Mouse (Mus musculus) intestine, embryonic 15.5 days (tissue): ENCODE results near the gene Nmnat3. TPM values are rescaled to one million over a fixed set of nuclear protein-coding genes. Genes with fewer than 3 reads are reported as not detected.

Experiments used
- ATAC-seq: fragments of 200-750 bp; cut with Nextera tagmentation; 2 replicates; pipeline ENCODE4 v1.8.0; 2017; ENCODE audit warnings: moderate TSS enrichment, moderate library complexity
- H3K27ac ChIP-seq: fragments of 300-500 bp; sonication (generic); 2 replicates; pipeline ENCODE4 v1.5.1; 2015; ENCODE audit warnings: mild to moderate bottlenecking, inconsistent platforms
- H3K27me3 ChIP-seq: fragments of 300-500 bp; sonication (generic); replicated peaks from 2 replicates; pipeline ENCODE4 v1.6.1; 2015; ENCODE audit warnings: inconsistent platforms
- H3K36me3 ChIP-seq: fragments of 300-500 bp; sonication (generic); 2 replicates; pipeline ENCODE4 v1.6.1; 2015; ENCODE audit warnings: inconsistent platforms
- H3K4me1 ChIP-seq: fragments of 300-500 bp; sonication (generic); replicated peaks from 2 replicates; pipeline ENCODE4 v1.6.1; 2015; ENCODE audit warnings: inconsistent platforms
- H3K4me2 ChIP-seq: fragments of 300-500 bp; sonication (generic); replicated peaks from 2 replicates; pipeline ENCODE4 v1.6.1; 2015; ENCODE audit warnings: mild to moderate bottlenecking, inconsistent platforms
- H3K4me3 ChIP-seq: fragments of 300-500 bp; sonication (generic); replicated peaks from 2 replicates; pipeline ENCODE4 v1.5.1; 2015; ENCODE audit warnings: inconsistent platforms
- H3K9ac ChIP-seq: fragments of 300-500 bp; sonication (generic); 2 replicates; pipeline ENCODE4 v1.6.1; 2015; ENCODE audit warnings: inconsistent platforms
- H3K9me3 ChIP-seq: fragments of 300-500 bp; sonication (generic); 2 replicates; pipeline ENCODE4 v1.6.1; 2016; ENCODE audit warnings: inconsistent platforms
- WGBS: fragments of 180-500 bp; shearing (Covaris S2); methylation state at CpG from one replicate; pipeline ENCODE4 v1.1.7; 2015; 5-methylcytosine and 5-hydroxymethylcytosine counted together
- polyA plus RNA-seq: library from polyadenylated mRNA; unstranded; fragments of >200 nt; fragmentation: Nextera tagmentation; extraction: Ambion mirVana; gene quantifications from 2 replicates; pipeline ENCODE4 v1.2.1, GENCODE M21; 2015

The Nmnat3 gene
- polyA plus RNA-seq, 1 experiment from 2014 or later = 15.1 TPM

GRCm38 (mm10) chr9:98415427-98415826, 128.2 kb downstream of the Nmnat3 start:
- Histone ChIP-seq H3K36me3 (no peaks in the 10 kb centered on the region), H3K27ac (no peak overlapping the region), H3K4me3 (no peak overlapping the region), H3K4me1 (no peaks in the 10 kb centered on the region), H3K9me3 (no peaks in the 10 kb centered on the region), H3K4me2 (no peak overlapping the region), H3K27me3 (no peaks in the 10 kb centered on the region), H3K9ac (no peak overlapping the region)
- WGBS = 80% methylated on average over 4 of the region's 4 CpGs
- ATAC-seq = no peak

DNA sequence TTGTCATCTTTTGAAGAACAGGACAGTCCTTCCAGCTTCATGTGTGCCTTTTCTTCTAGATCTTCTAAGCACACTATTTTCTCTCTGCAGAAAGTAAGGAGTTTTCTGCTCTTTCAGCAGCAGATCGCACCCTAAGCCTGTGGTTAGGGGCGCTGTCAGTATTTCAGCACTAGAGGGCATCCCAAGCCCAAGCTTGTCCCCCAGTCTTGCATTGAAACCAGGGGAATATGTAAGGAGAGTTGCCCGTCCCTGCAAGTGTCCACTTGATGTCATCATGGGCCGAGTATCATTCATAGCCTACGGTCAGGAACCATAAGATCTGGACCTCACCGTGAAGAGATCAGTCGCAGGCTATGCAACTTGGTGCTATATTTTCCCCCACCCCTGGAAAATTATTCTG, 130.7 kb downstream of the Nmnat3 start:
- Histone ChIP-seq H3K36me3 (no peaks in the 10 kb centered on the region), H3K4me2 (no peak overlapping the region), H3K9ac (no peak overlapping the region), H3K4me3 (no peak overlapping the region), H3K27ac (no peak overlapping the region), H3K9me3 (no peaks in the 10 kb centered on the region), H3K27me3 (no peaks in the 10 kb centered on the region), H3K4me1 (no peaks in the 10 kb centered on the region)
- ATAC-seq = peak; percentile 79
- WGBS = 38% methylated on average over 7 of the region's 7 CpGs

DNA sequence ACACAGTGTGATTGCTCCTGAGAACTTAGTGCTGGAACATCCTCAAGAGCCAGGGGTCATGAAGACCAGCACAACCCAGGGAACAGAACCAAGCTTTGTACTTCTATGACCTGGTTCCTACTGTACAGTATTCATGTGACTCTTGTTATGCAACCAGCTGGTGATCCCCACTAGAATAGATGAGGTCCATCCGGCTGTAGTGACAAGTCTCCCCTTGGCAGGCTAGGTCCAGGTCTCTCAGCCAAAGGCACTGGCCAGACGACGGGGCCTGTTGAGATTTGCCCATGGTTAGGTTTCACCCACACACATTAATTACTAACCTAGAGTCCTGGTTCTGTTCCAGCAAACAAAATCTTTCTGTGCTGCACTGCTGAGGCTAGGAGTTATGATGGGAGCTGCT, 131.1 kb downstream of the Nmnat3 start:
- no peaks in the 10 kb centered on the region for H3K4me1 ChIP-seq
- no peak for ATAC-seq
- no peaks in the 10 kb centered on the region for H3K36me3 ChIP-seq
- no peaks in the 10 kb centered on the region for H3K9me3 ChIP-seq
- WGBS = 82% methylated on average over 3 of the region's 3 CpGs
- H3K4me3 ChIP-seq = no peak overlapping the region
- no peak overlapping the region for H3K27ac ChIP-seq
- H3K9ac ChIP-seq = no peak overlapping the region
- H3K4me2 ChIP-seq = no peak overlapping the region
- no peaks in the 10 kb centered on the region for H3K27me3 ChIP-seq

GRCm38 (mm10) chr9:98420666-98421065, 133.4 kb downstream of the Nmnat3 start:
- Histone ChIP-seq H3K4me2 (no peak overlapping the region), H3K27ac (no peak overlapping the region), H3K9ac (no peak overlapping the region), H3K36me3 (no peaks in the 10 kb centered on the region), H3K4me1 (peaks cover 10% of the 10 kb centered on the region), H3K4me3 (no peak overlapping the region), H3K27me3 (no peaks in the 10 kb centered on the region), H3K9me3 (no peaks in the 10 kb centered on the region)
- no peak for ATAC-seq
- WGBS = 46% methylated on average over 1 of the region's 1 CpGs

DNA sequence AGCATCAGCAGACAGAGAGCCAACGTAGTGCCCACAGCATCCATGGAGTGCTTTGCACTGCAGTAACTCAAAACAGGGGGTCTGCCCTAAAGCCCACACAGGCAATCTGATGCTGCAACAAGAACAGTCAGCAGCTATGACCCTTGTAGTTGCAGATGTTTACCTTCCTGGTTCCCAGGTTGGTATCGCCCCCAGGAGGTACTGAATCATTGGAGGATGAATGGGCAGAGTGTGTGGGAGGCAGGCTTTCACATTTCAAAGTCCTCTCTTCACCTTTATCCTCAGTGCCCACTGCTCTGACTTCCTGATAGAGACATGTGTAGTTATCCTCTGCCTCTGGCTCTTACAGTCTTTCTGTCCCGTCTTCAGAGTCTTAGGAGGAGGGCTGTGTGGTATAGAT, 134.7 kb downstream of the Nmnat3 start:
- no peak overlapping the region for H3K27ac ChIP-seq
- no peaks in the 10 kb centered on the region for H3K36me3 ChIP-seq
- H3K4me1 ChIP-seq = peaks cover 22% of the 10 kb centered on the region
- H3K27me3 ChIP-seq = no peaks in the 10 kb centered on the region
- H3K9ac ChIP-seq = no peak overlapping the region
- 55% methylated on average over 3 of the region's 3 CpGs for WGBS
- no peak overlapping the region for H3K4me2 ChIP-seq
- ATAC-seq = no peak
- H3K4me3 ChIP-seq = no peak overlapping the region
- no peaks in the 10 kb centered on the region for H3K9me3 ChIP-seq

GRCm38 (mm10) chr9:98422656-98423055, 135.4 kb downstream of the Nmnat3 start, which contains the start of gene Rbp1:
Rbp1 (plus strand) TSS chr9:98422961.
- H3K9me3 ChIP-seq = no peaks in the 10 kb centered on the region
- ATAC-seq = no peak
- WGBS = 65% methylated on average over 5 of the region's 5 CpGs
- H3K4me3 ChIP-seq = no peak within 1 kb of the TSS
- no peak within 1 kb of the TSS for H3K4me2 ChIP-seq
- H3K27me3 ChIP-seq = no peaks in the 10 kb centered on the region
- H3K27ac ChIP-seq = no peak within 1 kb of the TSS
- peaks cover 28% of the 10 kb centered on the region for H3K4me1 ChIP-seq
- H3K36me3 ChIP-seq = no peaks in the 10 kb centered on the region
- no peak within 1 kb of the TSS for H3K9ac ChIP-seq

DNA sequence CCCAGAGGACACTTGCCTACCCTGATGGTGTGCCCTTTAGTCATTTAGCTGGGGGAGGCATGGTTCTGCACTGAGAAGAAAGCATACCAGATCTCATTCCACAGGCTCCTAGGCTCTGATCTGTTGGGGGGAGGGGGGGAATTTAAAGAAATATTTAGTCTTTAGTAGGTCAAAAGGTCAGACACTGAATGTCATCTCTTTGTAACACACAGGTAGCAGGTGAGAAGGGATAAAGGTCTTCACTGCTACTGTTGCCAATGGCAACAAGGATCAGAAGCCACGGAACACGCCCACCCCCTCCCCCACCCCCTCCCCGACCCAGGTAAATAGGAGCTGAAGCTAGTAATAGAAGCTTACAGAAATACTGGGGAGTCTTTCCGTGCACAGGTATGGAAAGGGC, 136.5 kb downstream of the Nmnat3 start:
- H3K4me1 ChIP-seq = peaks cover 37% of the 10 kb centered on the region
- no peak overlapping the region for H3K4me3 ChIP-seq

DNA sequence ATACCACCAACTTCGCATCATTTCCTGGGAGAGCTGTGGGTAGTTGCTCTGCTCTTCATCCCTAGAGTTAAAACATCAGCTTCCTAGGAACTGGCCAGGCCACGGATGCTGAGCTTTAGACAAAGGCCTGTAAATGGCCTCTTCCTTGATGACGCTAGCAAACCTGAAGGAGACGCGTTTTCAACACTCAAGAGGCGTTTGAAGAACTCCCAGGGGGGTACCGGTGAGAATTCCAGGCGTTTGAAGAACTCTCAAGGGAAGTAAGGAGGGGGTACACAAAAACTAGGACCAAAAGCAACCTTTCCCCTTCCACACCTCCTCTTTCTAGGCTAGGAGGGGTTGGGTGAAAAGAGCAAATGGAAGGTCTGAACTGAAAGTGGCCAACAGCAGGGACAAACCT, 137.1 kb downstream of the Nmnat3 start:
- Histone ChIP-seq H3K4me1 (peaks cover 43% of the 10 kb centered on the region), H3K4me3 (peak overlapping the region; percentile 68), H3K9me3 (no peaks in the 10 kb centered on the region), H3K27me3 (no peaks in the 10 kb centered on the region), H3K4me2 (peak overlapping the region; percentile 90), H3K9ac (peak overlapping the region; percentile 62; the same call in 1 of the 2 replicates), H3K36me3 (no peaks in the 10 kb centered on the region), H3K27ac (no peak overlapping the region)
- 7% methylated on average over 8 of the region's 8 CpGs for WGBS
- ATAC-seq = 0 out of 2 replicates have a peak, but pooled peaks have one; percentile 1

More for the DNA sequence above, 136.5 kb downstream of the Nmnat3 start:
- H3K4me2 ChIP-seq = no peak overlapping the region
- 12% methylated on average over 4 of the region's 4 CpGs for WGBS
- no peaks in the 10 kb centered on the region for H3K36me3 ChIP-seq
- no peaks in the 10 kb centered on the region for H3K9me3 ChIP-seq
- H3K27me3 ChIP-seq = no peaks in the 10 kb centered on the region
- no peak overlapping the region for H3K27ac ChIP-seq
- no peak for ATAC-seq
- H3K9ac ChIP-seq = no peak overlapping the region

- H3K4me1 ChIP-seq = peaks cover 48% of the 10 kb centered on the region
- H3K36me3 ChIP-seq = no peaks in the 10 kb centered on the region
- peak overlapping the region; percentile 90 for H3K4me2 ChIP-seq
- peak; percentile 76 for ATAC-seq
- H3K4me3 ChIP-seq = peak overlapping the region; percentile 68
- H3K9ac ChIP-seq = peak overlapping the region; percentile 62
- no peaks in the 10 kb centered on the region for H3K27me3 ChIP-seq
- WGBS = under 1% methylated on average over 37 of the region's 42 CpGs
- H3K27ac ChIP-seq = peak overlapping the region; percentile 48; the same call in 1 of the 2 replicates
- no peaks in the 10 kb centered on the region for H3K9me3 ChIP-seq
Observed at GRCm38 (mm10) chr9:98424725-98425210, 137.5 kb downstream of the Nmnat3 start.

DNA sequence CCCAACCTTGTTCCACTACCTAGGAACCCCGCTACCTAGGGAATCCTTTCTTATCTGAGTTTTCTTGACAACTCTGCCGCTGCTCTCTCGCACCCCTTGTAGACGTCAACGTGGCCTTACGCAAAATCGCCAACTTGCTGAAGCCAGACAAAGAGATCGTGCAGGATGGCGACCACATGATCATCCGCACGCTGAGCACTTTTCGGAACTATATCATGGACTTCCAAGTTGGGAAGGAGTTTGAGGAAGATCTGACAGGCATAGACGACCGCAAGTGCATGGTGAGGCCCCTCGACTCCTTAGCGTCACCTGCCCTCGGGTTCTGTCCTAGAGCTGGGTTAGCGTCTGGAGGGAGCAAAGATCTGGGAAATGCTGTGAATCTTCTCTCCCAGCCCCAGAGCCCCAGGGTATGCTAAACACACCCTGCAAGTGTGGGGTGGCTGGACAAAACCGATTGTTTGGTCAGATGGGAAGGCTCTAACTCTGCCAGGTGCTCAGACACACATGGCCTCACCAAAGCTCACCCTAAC, 138.2 kb downstream of the Nmnat3 start:
- no peak for ATAC-seq
- Histone ChIP-seq H3K4me2 (peak overlapping the region; percentile 90), H3K4me1 (peaks cover 52% of the 10 kb centered on the region), H3K9me3 (no peaks in the 10 kb centered on the region), H3K27ac (0 out of 2 replicates have a peak overlapping the region, but pooled peaks have one; percentile 40), H3K9ac (peak overlapping the region; percentile 62), H3K27me3 (no peaks in the 10 kb centered on the region), H3K4me3 (peak overlapping the region; percentile 68), H3K36me3 (no peaks in the 10 kb centered on the region)
- 7% methylated on average over 19 of the region's 19 CpGs for WGBS

GRCm38 (mm10) chr9:98427906-98428517, 140.8 kb downstream of the Nmnat3 start:
- Histone ChIP-seq H3K36me3 (no peaks in the 10 kb centered on the region), H3K4me1 (peaks cover 55% of the 10 kb centered on the region), H3K27ac (no peak overlapping the region; the same call in 1 of the 2 replicates), H3K9ac (no peak overlapping the region), H3K4me3 (no peak overlapping the region), H3K4me2 (peak overlapping the region; percentile 90), H3K27me3 (no peaks in the 10 kb centered on the region), H3K9me3 (no peaks in the 10 kb centered on the region)
- WGBS = 68% methylated on average over 4 of the region's 4 CpGs
- no peak for ATAC-seq

DNA sequence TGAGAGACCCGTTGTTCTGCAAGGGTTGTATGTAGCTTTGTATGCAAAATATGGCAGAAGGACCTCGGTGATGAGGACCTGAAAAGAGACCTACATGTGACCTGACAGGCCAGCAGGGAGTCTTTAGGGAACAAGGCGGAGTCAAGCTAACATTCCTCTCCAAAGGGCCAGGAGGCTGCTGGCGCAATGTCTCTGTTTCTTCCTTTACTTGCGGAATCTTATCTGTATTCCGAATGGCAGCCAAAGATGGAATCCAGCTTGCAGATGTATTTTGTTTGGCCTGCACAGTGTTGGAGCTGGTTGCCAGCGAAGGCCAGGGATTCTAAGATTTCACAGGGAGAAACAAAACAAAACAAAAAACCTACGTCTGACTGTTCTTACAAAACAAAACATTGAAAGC, 141.5 kb downstream of the Nmnat3 start:
- no peak for ATAC-seq
- no peak overlapping the region for H3K4me3 ChIP-seq
- no peaks in the 10 kb centered on the region for H3K36me3 ChIP-seq
- H3K4me1 ChIP-seq = peaks cover 62% of the 10 kb centered on the region
- peak overlapping the region; percentile 33; the same call in 1 of the 2 replicates for H3K27ac ChIP-seq
- 55% methylated on average over 8 of the region's 8 CpGs for WGBS
- H3K27me3 ChIP-seq = no peaks in the 10 kb centered on the region
- H3K9ac ChIP-seq = no peak overlapping the region
- no peaks in the 10 kb centered on the region for H3K9me3 ChIP-seq
- peak overlapping the region; percentile 31 for H3K4me2 ChIP-seq

DNA sequence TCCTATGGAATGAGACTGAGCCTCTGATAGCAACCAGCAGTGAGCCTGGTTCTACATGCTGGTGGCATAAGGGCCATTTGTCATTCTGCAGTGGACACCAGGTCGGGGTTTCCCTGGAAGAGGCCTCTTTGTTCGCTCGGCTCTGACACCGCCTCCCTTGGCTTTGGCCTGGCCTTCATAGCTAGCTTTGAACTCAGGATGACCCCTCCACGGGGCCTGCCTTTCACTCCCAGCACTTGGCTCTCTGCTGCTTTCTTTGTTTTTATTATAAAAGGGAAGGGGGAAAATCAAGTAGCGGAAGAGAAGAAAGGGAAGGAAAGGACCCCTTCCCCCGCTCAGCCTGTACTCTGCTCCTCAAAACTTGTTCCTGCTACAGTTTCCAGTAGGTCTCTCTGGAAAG, 142.6 kb downstream of the Nmnat3 start:
- H3K4me2 ChIP-seq = peak overlapping the region; percentile 41
- peak; percentile 44 for ATAC-seq
- H3K27me3 ChIP-seq = no peaks in the 10 kb centered on the region
- no peak overlapping the region for H3K9ac ChIP-seq
- peaks cover 59% of the 10 kb centered on the region for H3K4me1 ChIP-seq
- H3K4me3 ChIP-seq = no peak overlapping the region
- H3K27ac ChIP-seq = peak overlapping the region; percentile 33
- WGBS = 12% methylated on average over 7 of the region's 7 CpGs
- H3K9me3 ChIP-seq = no peaks in the 10 kb centered on the region
- H3K36me3 ChIP-seq = no peaks in the 10 kb centered on the region
